Mouse (Mus musculus) testis, adult 2 months (tissue): ENCODE data around the gene Jak1.

Experiments
- CTCF ChIP-seq: fragments of 200-500 bp; IDR thresholded peaks from 2 replicates; pipeline ENCODE4 v1.5.1; 2012; ENCODE audit warnings: low read depth, mild to moderate bottlenecking, inconsistent platforms, low read length, moderate library complexity; ENCODE audit not compliant: control insufficient read depth, insufficient read depth, insufficient replicate concordance
- POLR2A ChIP-seq: fragments of 200-500 bp; IDR thresholded peaks from 2 replicates; pipeline ENCODE4 v1.6.1; 2012; ENCODE audit warnings: low read depth, mild to moderate bottlenecking, inconsistent platforms, low read length, moderate library complexity; ENCODE audit not compliant: control insufficient read depth

DNA sequence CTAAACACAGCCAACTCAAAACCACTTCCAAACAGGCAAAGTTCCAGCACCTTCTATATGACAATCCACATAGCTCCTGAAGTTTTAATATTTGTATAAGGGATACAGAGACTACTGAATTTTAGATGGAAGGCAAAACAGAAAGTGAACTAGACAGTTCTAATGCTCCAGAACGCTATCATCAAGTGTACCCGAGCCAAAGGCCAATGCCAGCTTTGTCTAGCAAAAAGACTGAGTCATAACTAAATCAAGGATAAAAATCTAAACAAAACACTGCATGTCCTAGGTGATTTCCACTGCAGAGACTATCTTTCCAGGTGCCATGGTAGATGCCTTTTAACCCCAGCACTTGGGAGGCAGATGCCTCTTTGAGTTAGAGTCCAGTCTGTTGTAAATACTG is 68.7 kb downstream of the Jak1 start:
- TF ChIP-seq POLR2A (no peak), CTCF (no peak)
